Mouse (Mus musculus) MEL (cell line): ENCODE measurements around the gene Usp22. TPM values are rescaled to one million over a fixed set of nuclear protein-coding genes. Genes with fewer than 3 reads are reported as not detected.

Experiments used
- DNase-seq: peaks from one replicate; pipeline ENCODE4 v3.0.0; 2011; ENCODE audit warnings: low read depth, low spot score
- H3K27ac ChIP-seq: 2 replicates; pipeline ENCODE4 v1.5.1; 2012; ENCODE audit warnings: low read depth, mild to moderate bottlenecking, control low read depth, low read length, moderate library complexity; ENCODE audit not compliant: control insufficient read depth
- H3K27me3 ChIP-seq, 2 experiments: fragments of 150-350 bp in 1 of 2; sonication (generic) in 1 of 2; 2 replicates each; pipeline ENCODE4 v1.6.1; 2012; ENCODE audit warnings: low read length in 2 of 2, mild to moderate bottlenecking in 2 of 2, improper control_type of control experiment in 1 of 2, moderate library complexity in 1 of 2; ENCODE audit not compliant: insufficient read depth in 2 of 2, control insufficient read depth in 1 of 2
- H3K36me3 ChIP-seq, 2 experiments: 2 replicates each; pipeline ENCODE4 v1.6.1; 2012 to 2014; ENCODE audit warnings: low read length in 2 of 2, improper control_type of control experiment in 1 of 2, inconsistent platforms in 1 of 2, mild to moderate bottlenecking in 1 of 2; ENCODE audit not compliant: insufficient read depth in 2 of 2, control insufficient read depth in 1 of 2
- H3K4me1 ChIP-seq, 2 experiments: fragments of 150-350 bp in 1 of 2; sonication (generic) in 1 of 2; 2 replicates each; pipeline ENCODE4 v1.6.1; 2012; ENCODE audit warnings: low read length in 2 of 2, improper control_type of control experiment in 1 of 2, mild to moderate bottlenecking in 1 of 2; ENCODE audit not compliant: insufficient read depth in 2 of 2, control insufficient read depth in 1 of 2
- H3K4me3 ChIP-seq, 2 experiments: fragments of 150-350 bp in 1 of 2; sonication (generic) in 1 of 2; 2 replicates each; pipeline ENCODE4 v1.5.1; 2012; ENCODE audit warnings: low read depth in 2 of 2, low read length in 2 of 2, mild to moderate bottlenecking in 2 of 2, moderate library complexity in 2 of 2, control low read depth in 1 of 2, improper control_type of control experiment in 1 of 2; ENCODE audit not compliant: control insufficient read depth in 1 of 2, insufficient read depth in 1 of 2
- H3K79me2 ChIP-seq: 2 replicates; pipeline ENCODE4 v1.6.1; 2012; ENCODE audit warnings: mild to moderate bottlenecking, low read length, moderate library complexity; ENCODE audit not compliant: control insufficient read depth, poor library complexity, insufficient read depth
- H3K9ac ChIP-seq: 2 replicates; pipeline ENCODE4 v1.6.1; 2012; ENCODE audit warnings: low read depth, mild to moderate bottlenecking, control low read depth, low read length, moderate library complexity; ENCODE audit not compliant: control insufficient read depth, poor library complexity, severe bottlenecking
- H3K9me3 ChIP-seq: fragments of 150-350 bp; sonication (generic); replicated peaks from 2 replicates; pipeline ENCODE4 v1.6.1; 2012; ENCODE audit warnings: mild to moderate bottlenecking, low read length, improper control_type of control experiment, moderate library complexity; ENCODE audit not compliant: insufficient read depth
- BHLHE40 ChIP-seq: IDR thresholded peaks from 2 replicates; pipeline ENCODE4 v1.6.1; 2012; ENCODE audit warnings: low read depth, mild to moderate bottlenecking, inconsistent platforms, low read length, improper control_type of control experiment, borderline replicate concordance
- CTCF ChIP-seq, 3 experiments: IDR thresholded peaks in 2 of 3; conservative IDR thresholded peaks in 1 of 3; 2 replicates each; pipeline ENCODE4 v1.5.1; 2011 to 2012; ENCODE audit warnings: low read length in 3 of 3, low read depth in 2 of 3, mild to moderate bottlenecking in 2 of 3, improper control_type of control experiment in 1 of 3, inconsistent platforms in 1 of 3, mixed read lengths in 1 of 3, moderate library complexity in 1 of 3; ENCODE audit not compliant: control insufficient read depth in 1 of 3, insufficient read depth in 1 of 3, poor library complexity in 1 of 3, severe bottlenecking in 1 of 3
- E2F4 ChIP-seq: IDR thresholded peaks from 2 replicates; pipeline ENCODE4 v1.6.1; 2011; ENCODE audit warnings: low read depth, low read length, improper control_type of control experiment, borderline replicate concordance
- EP300 ChIP-seq, 2 experiments: IDR thresholded peaks; 2 replicates each; pipeline ENCODE4 v1.6.1; 2011; ENCODE audit warnings: improper control_type of control experiment in 2 of 2, low read length in 2 of 2, low read depth in 1 of 2, mild to moderate bottlenecking in 1 of 2
- ETS1 ChIP-seq: IDR thresholded peaks from 2 replicates; pipeline ENCODE4 v1.6.1; 2012; ENCODE audit warnings: low read depth, mild to moderate bottlenecking, inconsistent platforms, low read length, improper control_type of control experiment, moderate library complexity
- GABPA ChIP-seq: IDR thresholded peaks from 2 replicates; pipeline ENCODE4 v1.6.1; 2012; ENCODE audit warnings: low read depth, mild to moderate bottlenecking, inconsistent platforms, low read length, improper control_type of control experiment, moderate library complexity
- HCFC1 ChIP-seq: IDR thresholded peaks from 2 replicates; pipeline ENCODE4 v1.6.1; 2012; ENCODE audit warnings: low read depth, mild to moderate bottlenecking, inconsistent platforms, low read length, improper control_type of control experiment, moderate library complexity
- JUND ChIP-seq: IDR thresholded peaks from 2 replicates; pipeline ENCODE4 v1.6.1; 2011; ENCODE audit warnings: low read depth, mild to moderate bottlenecking, improper control_type of control experiment, low read length
- KAT2A ChIP-seq: conservative IDR thresholded peaks from 2 replicates; pipeline ENCODE4 v1.6.1; 2012; ENCODE audit warnings: low read depth, low read length, improper control_type of control experiment, inconsistent platforms
- MAFK ChIP-seq: IDR thresholded peaks from 2 replicates; pipeline ENCODE4 v1.6.1; 2011; ENCODE audit warnings: low read depth, mild to moderate bottlenecking, low read length, improper control_type of control experiment, borderline replicate concordance
- MAX ChIP-seq: IDR thresholded peaks from 2 replicates; pipeline ENCODE4 v1.6.1; 2011; ENCODE audit warnings: low read length, improper control_type of control experiment
- MAZ ChIP-seq: IDR thresholded peaks from 2 replicates; pipeline ENCODE4 v1.6.1; 2012; ENCODE audit warnings: low read depth, mild to moderate bottlenecking, inconsistent platforms, low read length, improper control_type of control experiment
- MEF2A ChIP-seq: IDR thresholded peaks from 2 replicates; pipeline ENCODE4 v1.6.1; 2014; ENCODE audit warnings: low read depth, mild to moderate bottlenecking, inconsistent platforms, low read length, improper control_type of control experiment; ENCODE audit not compliant: poor library complexity, insufficient replicate concordance, severe bottlenecking; ENCODE audit errors: extremely low read depth
- MXI1 ChIP-seq: IDR thresholded peaks from 2 replicates; pipeline ENCODE4 v1.6.1; 2011; ENCODE audit warnings: mild to moderate bottlenecking, low read depth, low read length, improper control_type of control experiment
- MYC ChIP-seq: IDR thresholded peaks from 2 replicates; pipeline ENCODE4 v1.6.1; 2011; ENCODE audit warnings: low read depth, mild to moderate bottlenecking, low read length, improper control_type of control experiment, moderate library complexity
- NRF1 ChIP-seq: IDR thresholded peaks from 2 replicates; pipeline ENCODE4 v1.6.1; 2014; ENCODE audit warnings: low read depth, mild to moderate bottlenecking, inconsistent platforms, low read length, improper control_type of control experiment, moderate library complexity; ENCODE audit not compliant: poor library complexity, insufficient read depth, severe bottlenecking
- POLR2A ChIP-seq, 2 experiments: IDR thresholded peaks; 2 replicates each; pipeline ENCODE4 v1.6.1; 2011 to 2012; ENCODE audit warnings: low read length in 2 of 2, mild to moderate bottlenecking in 2 of 2, control low read depth in 1 of 2, improper control_type of control experiment in 1 of 2, low read depth in 1 of 2, moderate library complexity in 1 of 2; ENCODE audit not compliant: control insufficient read depth in 1 of 2, insufficient read depth in 1 of 2, poor library complexity in 1 of 2
- POLR2AphosphoS2 ChIP-seq: IDR thresholded peaks from 2 replicates; pipeline ENCODE4 v1.6.1; 2011; ENCODE audit warnings: low read length, improper control_type of control experiment
- RCOR1 ChIP-seq: IDR thresholded peaks from 2 replicates; pipeline ENCODE4 v1.6.1; 2012; ENCODE audit warnings: low read depth, mild to moderate bottlenecking, inconsistent platforms, low read length, improper control_type of control experiment
- SIN3A ChIP-seq: IDR thresholded peaks from 2 replicates; pipeline ENCODE4 v1.6.1; 2012; ENCODE audit warnings: low read length, improper control_type of control experiment, inconsistent platforms
- TAL1 ChIP-seq: IDR thresholded peaks from 2 replicates; pipeline ENCODE4 v1.6.1; 2012; ENCODE audit warnings: mild to moderate bottlenecking, inconsistent platforms, low read length, moderate library complexity, mixed read lengths
- TCF12 ChIP-seq: IDR thresholded peaks from 2 replicates; pipeline ENCODE4 v1.6.1; 2014; ENCODE audit warnings: low read depth, mild to moderate bottlenecking, inconsistent platforms, low read length, improper control_type of control experiment, moderate library complexity
- USF1 ChIP-seq: IDR thresholded peaks from 2 replicates; pipeline ENCODE4 v1.6.1; 2014; ENCODE audit warnings: low read depth, mild to moderate bottlenecking, inconsistent platforms, low read length, improper control_type of control experiment, moderate library complexity
- ZKSCAN1 ChIP-seq: IDR thresholded peaks from 2 replicates; pipeline ENCODE4 v1.6.1; 2012; ENCODE audit warnings: low read depth, mild to moderate bottlenecking, inconsistent platforms, low read length, improper control_type of control experiment, moderate library complexity
- ZNF384 ChIP-seq: IDR thresholded peaks from 2 replicates; pipeline ENCODE4 v1.6.1; 2012; ENCODE audit warnings: low read depth, mild to moderate bottlenecking, inconsistent platforms, low read length, improper control_type of control experiment
- polyA plus RNA-seq, 2 experiments: library from polyadenylated mRNA; stranded (reverse) in 1 of 2; unstranded in 1 of 2; fragments of >175 nt in 1 of 2; fragments of >200 nt in 1 of 2; gene quantifications; 2 replicates each; pipeline versions ENCODE4 v1.2.1 to v1.2.4; 2012; ENCODE audit warnings: low replicate concordance in 2 of 2, low read depth in 1 of 2; ENCODE audit not compliant: insufficient read length in 2 of 2, insufficient read depth in 1 of 2, missing spikeins in 1 of 2
- total RNA-seq: library from RNA; depleted of rRNA; stranded (reverse); fragments of 300-350 nt; gene quantifications from 2 replicates; pipeline ENCODE4 v1.2.3, GENCODE M21; 2012

Gene Usp22
- total and polyA plus RNA-seq, 3 experiments, result 36.5 to 646 (median 36.9) TPM

GRCm38 (mm10) chr11:61112323-61112995 is 62.4 kb downstream of the Usp22 start:
- no peak overlapping the region for H3K4me3 ChIP-seq
- TF ChIP-seq ZKSCAN1 (no peak), POLR2AphosphoS2 (no peak), TCF12 (no peak), CTCF (IDR thresholded peaks at IDR 0.05 in 2 of 3, conservative IDR thresholded peaks at IDR 0.05 in 1 of 3; ENCODE audit: control insufficient read depth in 1 of 3, insufficient read depth in 1 of 3, low read depth in 2 of 3, low read length in 3 of 3, poor library complexity in 1 of 3, severe bottlenecking in 1 of 3) (no peak), MYC (no peak), MAX (no peak), USF1 (no peak), BHLHE40 (no peak), JUND (no peak), MEF2A (no peak), MAZ (no peak), POLR2A (IDR thresholded peaks at IDR 0.05; ENCODE audit: control insufficient read depth in 1 of 2, insufficient read depth in 1 of 2, low read depth in 1 of 2, low read length in 2 of 2, poor library complexity in 1 of 2) (no peak), E2F4 (no peak), MXI1 (no peak), KAT2A (no peak)
- no peaks in the 10 kb centered on the region for H3K79me2 ChIP-seq
- no peak overlapping the region for H3K9ac ChIP-seq
- peaks cover 0 to 3% of the 10 kb centered on the region in 2 experiments; a peak in 2 of 4 replicates for H3K36me3 ChIP-seq
- no peak overlapping the region for H3K27ac ChIP-seq
- H3K9me3 ChIP-seq, result no peaks in the 10 kb centered on the region
- peaks cover 3 to 17% of the 10 kb centered on the region in 2 experiments; a peak in 3 of 4 replicates for H3K4me1 ChIP-seq
- peaks cover 0 to 2% of the 10 kb centered on the region in 2 experiments; a peak in 1 of 4 replicates for H3K27me3 ChIP-seq
- DNase-seq, result no peak

DNA sequence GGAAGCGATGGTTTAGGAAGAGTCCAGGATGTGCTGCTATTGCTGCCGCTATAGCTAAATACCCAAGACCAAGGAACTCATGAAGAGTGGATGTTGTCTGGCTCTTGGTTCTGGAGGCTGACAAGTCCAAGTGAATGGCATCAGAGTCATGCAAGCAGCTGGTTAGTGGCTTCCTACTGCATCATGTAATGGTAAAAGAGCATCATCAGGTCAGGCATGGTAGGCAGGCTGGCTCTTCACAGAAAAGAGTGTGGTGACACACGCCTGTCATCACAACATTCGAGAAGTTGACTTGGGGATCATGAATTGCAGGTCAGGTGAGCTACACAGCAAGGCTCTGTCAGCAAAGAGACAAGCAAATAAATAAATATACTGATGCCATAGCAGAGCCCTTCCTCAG is 63.4 kb downstream of the Usp22 start:
- no peak overlapping the region for H3K27ac ChIP-seq
- H3K27me3 ChIP-seq, result peaks cover 0 to 2% of the 10 kb centered on the region in 2 experiments; a peak in 1 of 4 replicates
- H3K36me3 ChIP-seq, result peaks cover 0 to 3% of the 10 kb centered on the region in 2 experiments; a peak in 2 of 4 replicates
- no peak overlapping the region for H3K9ac ChIP-seq
- no peaks in the 10 kb centered on the region for H3K9me3 ChIP-seq
- H3K4me1 ChIP-seq, result peaks cover 3 to 17% of the 10 kb centered on the region in 2 experiments; a peak in 3 of 4 replicates
- no peak for DNase-seq
- no peak for TF ChIP-seq ZNF384
- no peak for TF ChIP-seq JUND
- TF ChIP-seq TAL1, result no peak
- no peak for TF ChIP-seq MEF2A
- no peak for TF ChIP-seq SIN3A
- no peak for TF ChIP-seq ZKSCAN1
- TF ChIP-seq RCOR1, result no peak
- TF ChIP-seq MAFK, result no peak
- no peak for TF ChIP-seq GABPA
- TF ChIP-seq EP300 (IDR thresholded peaks at IDR 0.05; ENCODE audit: low read depth in 1 of 2, low read length in 2 of 2), result no peak
- TF ChIP-seq ETS1, result no peak
- TF ChIP-seq NRF1, result no peak
- no peak for TF ChIP-seq HCFC1
- no peak for TF ChIP-seq POLR2A (IDR thresholded peaks at IDR 0.05; ENCODE audit: control insufficient read depth in 1 of 2, insufficient read depth in 1 of 2, low read depth in 1 of 2, low read length in 2 of 2, poor library complexity in 1 of 2)
- no peak overlapping the region for H3K4me3 ChIP-seq
- no peaks in the 10 kb centered on the region for H3K79me2 ChIP-seq
